Mouse (Mus musculus) central nervous system, embryonic 11.5 days (tissue): ENCODE data around the gene Gm5129. TPM values are rescaled to one million over a fixed set of nuclear protein-coding genes. Genes with fewer than 3 reads are reported as not detected.

Experiments used
- polyA plus RNA-seq: library from polyadenylated mRNA; depleted of rRNA; stranded (reverse); fragments of >200 nt; gene quantifications from 2 replicates; pipeline ENCODE4 v1.2.3, GENCODE M21; 2012; rRNA removed

The Gm5129 gene
- 0.43 TPM in 1 of 2 replicates, not detected in the other for polyA plus RNA-seq

GRCm38 (mm10) chr5:29735557-29736061 lies at the start of gene Gm5129, which contains the start of gene Dnajb6:
Gene Gm5129, minus strand, starts transcription at chr5:29735936.
Gene Dnajb6, plus strand, starts transcription at chr5:29735688.

Other genes starting within 250 kb of the Gm5129 start
- 28.3 and 30.8 TPM in 2 replicates for gene Ube3c, start 166.7 kb downstream of the Gm5129 start, polyA plus RNA-seq
- 142 and 150 TPM in 2 replicates for gene Dnajb6, start 248 bp downstream of the Gm5129 start, polyA plus RNA-seq